Mouse (Mus musculus) G1E (cell line): ENCODE measurements around the gene Zfyve27.

Source experiments
- CTCF ChIP-seq: IDR thresholded peaks from 2 replicates; pipeline ENCODE4 v1.5.1; 2012; ENCODE audit warnings: low read depth, low read length, inconsistent platforms, mixed read lengths
- GATA1 ChIP-seq: IDR thresholded peaks from 2 replicates; pipeline ENCODE4 v1.6.1; 2012; ENCODE audit warnings: borderline replicate concordance, low read length, inconsistent platforms, mixed read lengths
- GATA2 ChIP-seq: IDR thresholded peaks from 2 replicates; pipeline ENCODE4 v1.6.1; 2012; ENCODE audit warnings: low read depth, low read length, inconsistent platforms, borderline replicate concordance
- POLR2AphosphoS5 ChIP-seq: IDR thresholded peaks from 2 replicates; pipeline ENCODE4 v1.6.1; 2012; ENCODE audit warnings: low read depth, low read length, inconsistent platforms; ENCODE audit not compliant: insufficient replicate concordance
- TAL1 ChIP-seq: conservative IDR thresholded peaks from 2 replicates; pipeline ENCODE4 v1.6.1; 2012; ENCODE audit warnings: low read depth, low read length, inconsistent platforms, mixed read lengths

- TF ChIP-seq CTCF (no peak), GATA1 (no peak), POLR2AphosphoS5 (no peak), TAL1 (no peak), GATA2 (no peak)
These were observed 35.6 kb upstream of the Zfyve27 start for GRCm38 (mm10) chr19:42128052-42128740.
